Mouse (Mus musculus) olfactory bulb, adult 2 months (tissue): ENCODE measurements around the gene Foxa3.

Source experiments
- CTCF ChIP-seq: fragments of 200-500 bp; IDR thresholded peaks from 2 replicates; pipeline ENCODE4 v1.5.1; 2012; ENCODE audit warnings: low read depth, mild to moderate bottlenecking, low read length, moderate library complexity; ENCODE audit not compliant: insufficient read depth
- POLR2A ChIP-seq: fragments of 200-500 bp; IDR thresholded peaks from 2 replicates; pipeline ENCODE4 v1.6.1; 2012; ENCODE audit warnings: mild to moderate bottlenecking, low read depth, low read length, moderate library complexity; ENCODE audit not compliant: insufficient read depth

DNA sequence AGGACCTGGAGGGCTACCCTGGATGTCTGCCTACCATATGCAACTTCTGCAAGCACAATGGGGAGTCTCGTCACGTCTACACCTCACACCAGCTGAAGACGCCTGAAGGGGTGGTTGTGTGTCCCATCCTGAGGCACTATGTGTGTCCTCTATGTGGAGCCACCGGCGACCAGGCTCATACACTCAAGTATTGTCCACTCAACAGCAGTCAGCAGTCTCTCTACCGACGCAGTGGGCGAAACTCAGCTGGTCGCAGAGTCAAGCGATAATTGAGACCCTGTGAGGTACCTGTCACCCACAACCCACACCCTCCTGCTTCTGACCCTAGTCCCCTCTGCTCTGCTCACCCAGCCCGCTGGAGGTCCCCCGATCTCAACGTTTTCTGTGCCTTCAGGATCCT lies 35.6 kb downstream of the Foxa3 start:
- TF ChIP-seq CTCF (no peak), POLR2A (no peak)
